Mouse (Mus musculus) E14TG2a.4 (cell line): ENCODE results near the gene Tor1aip2.

Experiments
- H3K27me3 ChIP-seq: 2 replicates; pipeline ENCODE4 v1.6.1; 2014; ENCODE audit warnings: low read length, control low read depth; ENCODE audit not compliant: insufficient read depth
- H3K36me3 ChIP-seq: 2 replicates; pipeline ENCODE4 v1.6.1; 2014; ENCODE audit warnings: low read length, control low read depth; ENCODE audit not compliant: insufficient read depth
- H3K4me1 ChIP-seq: replicated peaks from 2 replicates; pipeline ENCODE4 v1.6.1; 2014; ENCODE audit warnings: low read depth, low read length, control low read depth
- H3K4me3 ChIP-seq: replicated peaks from 2 replicates; pipeline ENCODE4 v1.5.1; 2014; ENCODE audit warnings: mild to moderate bottlenecking, low read length
- H3K9me3 ChIP-seq: 2 replicates; pipeline ENCODE4 v1.6.1; 2014; ENCODE audit warnings: low read length, control low read depth
- CTCF ChIP-seq: conservative IDR thresholded peaks from 2 replicates; pipeline ENCODE4 v1.5.1; 2014; ENCODE audit warnings: low read length
- NANOG ChIP-seq: IDR thresholded peaks from 2 replicates; pipeline ENCODE4 v1.6.1; 2014; ENCODE audit warnings: borderline replicate concordance, low read length, mixed read lengths
- POU5F1 ChIP-seq: IDR thresholded peaks from 2 replicates; pipeline ENCODE4 v1.6.1; 2014; ENCODE audit warnings: low read length, borderline replicate concordance

The Tor1aip2 gene

DNA sequence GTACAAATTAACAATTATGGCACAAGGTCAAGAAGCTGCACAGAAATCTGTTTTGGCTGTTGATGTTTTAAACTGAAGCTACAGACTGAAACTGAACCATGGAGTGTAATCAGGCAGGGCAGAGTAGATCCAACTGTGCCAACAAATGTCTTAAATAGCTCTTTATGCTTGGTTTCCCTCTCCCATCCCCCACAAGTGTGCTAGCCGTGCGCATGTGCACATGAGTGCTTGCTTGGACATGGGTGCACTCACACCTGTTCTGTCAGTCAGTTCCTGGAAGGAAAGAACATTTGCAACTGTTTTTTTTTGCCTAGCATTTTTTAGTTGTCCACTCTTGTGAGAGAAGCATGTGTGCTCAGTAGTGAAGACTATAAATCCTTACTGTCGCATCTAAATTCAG lies 11.5 kb downstream of the Tor1aip2 start:
- no peak overlapping the region for H3K4me3 ChIP-seq
- no peaks in the 10 kb centered on the region for H3K9me3 ChIP-seq
- TF ChIP-seq NANOG, result no peak
- no peak for TF ChIP-seq CTCF
- H3K27me3 ChIP-seq, result no peaks in the 10 kb centered on the region
- peaks cover 96% of the 10 kb centered on the region for H3K36me3 ChIP-seq
- peaks cover 73% of the 10 kb centered on the region for H3K4me1 ChIP-seq

DNA sequence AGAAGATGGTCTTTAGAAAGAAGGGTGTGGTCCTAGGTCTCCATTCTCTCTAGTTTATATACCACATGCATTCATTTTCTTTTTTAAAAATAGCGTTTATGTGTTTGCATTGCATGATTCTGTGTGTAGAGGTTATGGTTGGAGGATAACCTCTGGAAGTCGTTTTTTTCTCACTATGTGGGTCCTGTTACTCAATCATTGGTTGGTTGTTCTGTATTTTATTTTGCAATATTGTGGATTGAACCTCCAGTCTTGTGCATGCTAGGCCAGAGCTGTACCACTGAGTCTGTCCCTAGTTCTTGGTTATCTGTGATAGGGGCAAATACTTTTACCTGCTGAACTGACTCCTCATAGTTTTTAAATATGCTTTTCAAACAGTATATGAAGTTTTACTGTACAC lies 23.0 kb downstream of the Tor1aip2 start:
- Histone ChIP-seq H3K4me1 (peaks cover 29% of the 10 kb centered on the region), H3K36me3 (peaks cover 77% of the 10 kb centered on the region), H3K27me3 (no peaks in the 10 kb centered on the region), H3K9me3 (no peaks in the 10 kb centered on the region), H3K4me3 (no peak overlapping the region)
- TF ChIP-seq CTCF (no peak), NANOG (no peak), POU5F1 (no peak)

DNA sequence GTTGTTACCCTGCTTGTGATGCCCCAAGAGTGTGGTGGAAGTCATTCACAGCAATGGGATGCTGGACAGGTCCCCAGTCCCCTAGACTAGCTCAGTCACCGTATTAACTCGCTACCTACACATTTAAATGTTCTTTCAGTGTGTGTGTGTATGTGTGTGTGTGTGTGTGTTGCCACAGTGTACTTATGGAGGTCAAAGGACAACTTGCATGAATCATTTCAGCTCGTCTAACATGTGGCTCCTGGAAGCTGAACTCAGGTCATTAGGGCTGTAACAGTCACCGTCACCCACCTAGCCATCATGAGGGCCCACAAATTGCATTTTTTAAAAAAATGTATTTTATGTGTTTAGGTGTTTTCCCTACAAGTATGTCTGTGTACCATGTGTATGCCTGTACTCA lies 27.0 kb downstream of the Tor1aip2 start:
- Histone ChIP-seq H3K27me3 (no peaks in the 10 kb centered on the region), H3K4me1 (peaks cover 32% of the 10 kb centered on the region), H3K4me3 (no peak overlapping the region), H3K36me3 (peaks cover 83% of the 10 kb centered on the region), H3K9me3 (no peaks in the 10 kb centered on the region)
- no peak for TF ChIP-seq CTCF
- TF ChIP-seq POU5F1, result no peak
- TF ChIP-seq NANOG, result no peak

DNA sequence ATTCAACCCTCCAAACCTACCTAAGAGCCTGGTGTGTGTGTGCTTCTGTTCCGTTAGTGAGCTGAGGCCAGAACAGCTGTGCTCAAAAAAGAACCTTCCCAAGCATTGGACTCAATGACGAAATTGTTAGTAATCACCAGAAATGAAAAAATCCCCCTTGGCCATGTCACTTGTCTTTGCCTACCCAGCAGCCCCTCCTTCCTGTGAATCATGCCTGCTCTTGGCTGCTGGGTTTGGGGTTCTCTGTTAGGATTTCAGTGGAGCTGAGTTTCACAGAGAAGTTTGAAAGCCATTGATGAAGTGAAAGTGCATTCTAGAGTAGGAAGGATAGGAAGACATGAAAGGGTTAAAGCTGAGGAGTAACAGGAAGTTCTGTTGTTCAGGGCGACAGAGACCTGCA lies 30.9 kb downstream of the Tor1aip2 start:
- Histone ChIP-seq H3K27me3 (no peaks in the 10 kb centered on the region), H3K9me3 (no peaks in the 10 kb centered on the region), H3K36me3 (peaks cover 66% of the 10 kb centered on the region), H3K4me1 (peaks cover 35% of the 10 kb centered on the region), H3K4me3 (no peak overlapping the region)
- TF ChIP-seq CTCF, result no peak
- TF ChIP-seq POU5F1, result no peak
- TF ChIP-seq NANOG, result no peak

DNA sequence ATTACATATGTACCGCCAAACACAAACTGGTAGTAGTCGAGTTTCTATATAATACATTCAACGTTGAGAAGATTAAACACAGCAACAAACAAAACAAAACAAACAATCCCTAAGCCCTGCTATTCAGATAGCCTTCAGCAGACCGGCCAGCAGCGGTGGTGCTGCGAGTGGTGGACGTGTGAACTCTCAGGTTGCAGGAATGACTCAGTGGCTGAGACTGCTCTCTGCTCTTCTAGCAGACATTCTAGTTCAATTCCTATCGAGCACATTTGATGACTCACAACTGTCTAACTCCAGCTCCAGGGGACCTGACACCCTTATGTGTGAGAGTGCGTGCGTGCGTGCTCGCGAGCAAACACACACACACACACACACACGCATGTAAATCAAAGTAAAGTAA lies 34.9 kb downstream of the Tor1aip2 start:
- H3K4me3 ChIP-seq, result no peak overlapping the region
- TF ChIP-seq NANOG, result no peak
- TF ChIP-seq CTCF, result no peak
- TF ChIP-seq POU5F1, result no peak
- H3K4me1 ChIP-seq, result peaks cover 72% of the 10 kb centered on the region
- H3K9me3 ChIP-seq, result no peaks in the 10 kb centered on the region
- peaks cover 27% of the 10 kb centered on the region for H3K36me3 ChIP-seq
- H3K27me3 ChIP-seq, result 0 out of 2 replicates have a peak, but pooled peaks cover 3% of the 10 kb centered on the region

DNA sequence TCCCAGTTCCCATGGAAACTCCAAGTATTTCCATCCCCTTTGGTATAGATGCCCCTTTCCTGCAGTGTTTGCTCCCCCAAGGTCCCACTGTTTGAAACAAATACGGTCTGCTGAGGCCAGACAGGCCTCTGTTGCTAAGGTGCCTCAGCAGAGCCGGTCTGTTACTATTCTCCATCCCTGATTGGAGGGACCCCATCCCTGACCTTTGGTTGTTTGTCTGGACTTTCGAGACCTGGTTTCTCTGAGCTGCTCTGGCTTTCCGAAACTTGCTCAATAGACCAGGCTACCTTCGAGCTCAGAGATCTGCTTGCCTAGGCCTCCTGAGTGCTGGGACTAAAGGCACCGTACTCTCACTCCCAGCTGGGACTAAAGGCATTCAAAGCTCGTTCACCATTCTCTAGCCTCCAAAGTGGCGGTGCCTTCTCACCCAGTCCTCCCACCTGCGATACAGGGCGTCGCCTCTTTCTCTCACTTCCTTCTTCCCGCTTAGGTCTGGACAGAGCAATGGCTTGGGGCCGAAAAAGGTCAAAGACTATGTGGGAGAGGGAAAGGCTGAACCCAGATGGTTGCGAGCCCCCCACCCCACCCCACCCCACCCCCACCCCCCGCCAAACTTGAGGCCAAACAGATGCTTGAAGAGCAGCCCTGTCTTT lies 38.1 kb downstream of the Tor1aip2 start:
- Histone ChIP-seq H3K27me3 (peaks cover 3% of the 10 kb centered on the region; the same call in 1 of the 2 replicates), H3K4me1 (peaks cover 78% of the 10 kb centered on the region), H3K36me3 (peaks cover 5% of the 10 kb centered on the region; the same call in 1 of the 2 replicates), H3K9me3 (peaks cover 17% of the 10 kb centered on the region), H3K4me3 (0 out of 2 replicates have a peak overlapping the region, but pooled peaks have one; percentile 41)
- TF ChIP-seq NANOG (no peak), CTCF (no peak), POU5F1 (no peak)

DNA sequence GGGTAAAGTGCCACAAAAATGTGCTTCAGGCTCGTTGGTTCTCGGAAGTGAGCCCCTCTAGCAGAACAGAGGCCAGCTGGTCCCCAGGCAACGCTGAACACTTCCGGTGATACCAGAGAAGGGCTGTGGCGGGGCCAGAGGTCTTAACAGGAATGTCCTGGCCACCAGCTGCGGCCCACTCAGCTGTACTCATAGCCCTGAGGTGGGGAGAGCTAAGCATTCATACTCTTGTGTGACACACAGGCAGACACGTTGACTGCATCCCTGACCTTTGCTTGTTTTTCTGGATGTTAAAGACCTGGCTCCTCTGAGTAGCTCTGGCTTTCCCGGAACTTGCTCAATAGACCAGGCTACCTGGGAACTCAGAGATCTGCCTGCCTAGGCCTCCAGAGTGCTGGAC lies 39.4 kb downstream of the Tor1aip2 start:
- peaks cover 66% of the 10 kb centered on the region for H3K4me1 ChIP-seq
- peaks cover 28% of the 10 kb centered on the region for H3K9me3 ChIP-seq
- H3K4me3 ChIP-seq, result 0 out of 2 replicates have a peak overlapping the region, but pooled peaks have one; percentile 0
- H3K27me3 ChIP-seq, result peaks cover 3% of the 10 kb centered on the region; the same call in 1 of the 2 replicates
- TF ChIP-seq POU5F1 (no peak), NANOG (no peak), CTCF (no peak)
- H3K36me3 ChIP-seq, result 0 out of 2 replicates have a peak, but pooled peaks cover 5% of the 10 kb centered on the region

DNA sequence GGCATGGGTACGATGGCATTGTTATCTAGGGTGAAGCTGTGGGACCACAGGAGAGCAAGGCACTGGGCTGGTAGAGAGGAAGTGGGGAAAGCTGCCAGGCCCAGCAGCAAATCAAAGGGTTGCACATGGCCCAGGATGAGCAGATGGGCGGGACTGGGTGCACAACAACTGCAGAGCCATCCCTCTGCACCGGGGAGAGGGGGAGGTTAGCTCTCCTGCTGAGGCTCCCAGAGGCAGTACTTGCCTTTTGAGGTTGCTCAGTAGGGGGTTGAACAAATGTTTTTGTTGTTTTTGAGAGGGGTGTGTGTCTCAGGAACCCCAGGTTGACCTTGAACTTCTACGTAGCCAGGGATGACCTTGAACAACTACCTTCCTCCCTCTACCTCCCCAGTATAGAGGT lies 41.3 kb downstream of the Tor1aip2 start:
- Histone ChIP-seq H3K9me3 (peaks cover 32% of the 10 kb centered on the region), H3K4me3 (peak overlapping the region; percentile 8; the same call in 1 of the 2 replicates), H3K27me3 (peaks cover 3% of the 10 kb centered on the region), H3K36me3 (0 out of 2 replicates have a peak, but pooled peaks cover 5% of the 10 kb centered on the region), H3K4me1 (peaks cover 70% of the 10 kb centered on the region)
- TF ChIP-seq POU5F1, result no peak
- TF ChIP-seq NANOG, result peak; percentile 87

DNA sequence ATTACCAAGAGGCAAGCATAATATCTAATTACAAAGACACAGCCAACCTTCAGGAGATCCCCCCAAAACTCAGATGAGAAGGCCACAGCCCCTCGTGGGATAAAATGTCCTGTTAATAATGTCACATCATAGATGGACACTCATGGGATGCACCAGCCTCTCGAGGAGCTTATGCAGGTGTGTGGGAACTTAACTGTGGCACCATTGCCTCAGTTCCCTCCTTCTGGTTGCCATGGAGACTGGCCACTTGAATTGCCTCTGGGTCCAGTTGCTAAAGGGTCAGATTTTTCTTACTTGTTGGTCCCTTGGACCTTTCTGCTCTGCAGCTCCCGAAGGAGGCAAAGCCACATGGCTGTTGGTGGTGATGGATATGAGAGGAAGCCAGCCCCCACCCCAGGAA lies 42.5 kb downstream of the Tor1aip2 start:
- H3K9me3 ChIP-seq, result peaks cover 32% of the 10 kb centered on the region
- H3K27me3 ChIP-seq, result peaks cover 3% of the 10 kb centered on the region
- H3K36me3 ChIP-seq, result 0 out of 2 replicates have a peak, but pooled peaks cover 5% of the 10 kb centered on the region
- no peak overlapping the region for H3K4me3 ChIP-seq
- TF ChIP-seq POU5F1 (no peak), NANOG (no peak), CTCF (no peak)
- H3K4me1 ChIP-seq, result peaks cover 61% of the 10 kb centered on the region
